Mouse (Mus musculus) erythroblast, embryonic 14.5 days (primary cell): ENCODE measurements around the gene Olfr24. TPM values are rescaled to one million over a fixed set of nuclear protein-coding genes. Genes with fewer than 3 reads are reported as not detected.

Source experiments
- H3K27me3 ChIP-seq: 2 replicates; pipeline ENCODE4 v1.6.1; 2012; ENCODE audit warnings: inconsistent platforms; ENCODE audit not compliant: control insufficient read depth
- H3K36me3 ChIP-seq: 2 replicates; pipeline ENCODE4 v1.6.1; 2012; ENCODE audit warnings: mild to moderate bottlenecking, inconsistent platforms; ENCODE audit not compliant: control insufficient read depth
- H3K4me1 ChIP-seq: 2 replicates; pipeline ENCODE4 v1.6.1; 2012; ENCODE audit warnings: inconsistent platforms; ENCODE audit not compliant: control insufficient read depth
- H3K4me3 ChIP-seq: replicated peaks from 2 replicates; pipeline ENCODE3; 2012; ENCODE audit warnings: moderate library complexity, mild to moderate bottlenecking, inconsistent platforms
- H3K9me3 ChIP-seq: 2 replicates; pipeline ENCODE4 v1.6.1; 2012; ENCODE audit warnings: low read length, inconsistent platforms, mixed read lengths; ENCODE audit not compliant: control insufficient read depth
- GATA1 ChIP-seq: IDR thresholded peaks from 2 replicates; pipeline ENCODE4 v1.6.1; 2012; ENCODE audit warnings: low read length, inconsistent platforms, mixed read lengths
- TAL1 ChIP-seq: IDR thresholded peaks from 3 replicates; pipeline ENCODE4 v1.6.1; 2012; ENCODE audit warnings: low read length, inconsistent platforms, mixed read lengths
- polyA plus RNA-seq: library from polyadenylated mRNA; stranded (reverse); fragments of >175 nt; gene quantifications from 2 replicates; pipeline ENCODE4 v1.2.3, GENCODE M21; 2012

Olfr24 gene
- polyA plus RNA-seq, 1 experiment, result not detected

- Histone ChIP-seq H3K9me3 (no peaks in the 10 kb centered on the region), H3K27me3 (no peaks in the 10 kb centered on the region), H3K4me3 (no peak overlapping the region), H3K4me1 (no peaks in the 10 kb centered on the region), H3K36me3 (no peaks in the 10 kb centered on the region)
- TF ChIP-seq TAL1 (no peak), GATA1 (no peak)
Observed at GRCm38 (mm10) chr9:18705628-18706027, 58.2 kb downstream of the Olfr24 start.

Other genes with a start within 250 kb of the Olfr24 start
- under 0.01 TPM in 1 of 2 replicates, not detected in the other for gene Muc16, start 89.5 kb downstream of the Olfr24 start, polyA plus RNA-seq
- not detected in 2 replicates for gene Olfr828, start 55.5 kb upstream of the Olfr24 start, polyA plus RNA-seq
- gene Olfr829, start 90.9 kb upstream of the Olfr24 start, polyA plus RNA-seq, result 0.02 TPM in 1 of 2 replicates, not detected in the other
- not detected in 2 replicates for gene Olfr830, start 110.7 kb upstream of the Olfr24 start, polyA plus RNA-seq
- not detected in 2 replicates for gene Olfr832, start 173.1 kb upstream of the Olfr24 start, polyA plus RNA-seq
- not detected in 2 replicates for gene Olfr834, start 224.0 kb upstream of the Olfr24 start, polyA plus RNA-seq